Mouse (Mus musculus) NIH3T3 (cell line): ENCODE data around the gene Ints4.

Source experiments
- DNase-seq: peaks from one replicate; pipeline ENCODE4 v3.0.0-alpha.2; 2012; ENCODE audit warnings: low read depth

The Ints4 gene

GRCm38 (mm10) chr7:97536571-97536970 is 55.8 kb downstream of the Ints4 start:
- DNase-seq = no peak

- no peak for DNase-seq
Observed at GRCm38 (mm10) chr7:97546462-97546861, 65.7 kb downstream of the Ints4 start.

DNA sequence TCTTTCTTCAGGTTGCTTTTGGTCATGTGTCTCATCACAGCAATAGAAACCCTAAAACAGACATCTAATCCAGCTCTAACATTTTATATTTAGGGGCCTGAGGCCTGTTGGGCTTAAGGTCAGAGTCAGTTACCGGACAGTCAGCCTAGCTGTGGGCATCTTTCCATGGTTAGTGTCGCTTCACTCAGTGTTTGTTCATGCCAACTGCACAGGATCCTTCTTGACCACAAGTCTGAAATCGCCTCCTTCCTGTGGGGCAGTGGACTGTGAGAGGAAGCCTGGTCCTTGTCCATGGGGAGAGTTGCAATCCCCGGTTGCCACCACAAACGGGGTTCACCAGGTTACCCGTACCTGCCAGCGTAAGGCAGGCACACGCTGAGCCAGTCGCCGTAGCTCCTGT is 68.5 kb downstream of the Ints4 start:
- no peak for DNase-seq

- no peak for DNase-seq
Observed at GRCm38 (mm10) chr7:97550673-97551072, 69.9 kb downstream of the Ints4 start.

GRCm38 (mm10) chr7:97563576-97563975 is 82.8 kb downstream of the Ints4 start:
- DNase-seq = no peak

DNA sequence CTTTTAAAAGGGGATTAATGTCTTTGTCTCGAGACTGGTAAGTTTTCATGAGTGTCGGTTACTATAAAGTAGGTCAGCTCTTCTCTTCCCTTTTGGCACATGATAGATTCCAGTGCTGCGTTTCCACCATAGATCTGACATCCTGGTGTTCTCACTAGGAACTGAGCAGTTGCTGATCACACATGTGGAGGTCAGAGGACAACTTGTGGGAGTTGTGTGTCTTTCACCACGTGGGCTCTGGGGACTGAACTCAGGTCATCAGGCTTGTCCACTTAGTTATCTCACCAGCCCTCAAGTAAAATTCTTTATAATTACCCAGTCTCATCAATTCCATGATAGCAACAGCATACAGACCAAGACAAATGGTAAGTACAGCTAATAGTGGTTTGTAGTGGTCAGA is 88.6 kb downstream of the Ints4 start:
- no peak for DNase-seq

DNA sequence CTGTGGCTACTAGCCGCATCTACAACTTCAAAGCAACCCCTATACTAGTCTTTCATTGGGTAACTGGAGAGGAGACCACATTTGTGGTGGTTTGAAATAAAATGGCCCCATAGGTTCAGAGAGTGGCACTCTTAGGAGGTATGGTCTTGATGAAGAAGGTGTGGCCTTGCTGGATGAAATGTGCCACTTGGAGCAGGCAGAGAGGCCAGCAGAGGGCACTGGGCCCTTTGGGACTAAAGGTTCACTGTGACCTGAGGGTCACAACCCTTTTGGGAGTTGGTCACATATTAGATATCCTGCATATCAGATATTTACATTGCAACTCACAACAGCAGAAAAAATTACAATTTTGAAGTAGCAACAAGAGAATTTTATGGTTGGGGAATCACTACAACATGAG is 89.6 kb downstream of the Ints4 start:
- no peak for DNase-seq

DNA sequence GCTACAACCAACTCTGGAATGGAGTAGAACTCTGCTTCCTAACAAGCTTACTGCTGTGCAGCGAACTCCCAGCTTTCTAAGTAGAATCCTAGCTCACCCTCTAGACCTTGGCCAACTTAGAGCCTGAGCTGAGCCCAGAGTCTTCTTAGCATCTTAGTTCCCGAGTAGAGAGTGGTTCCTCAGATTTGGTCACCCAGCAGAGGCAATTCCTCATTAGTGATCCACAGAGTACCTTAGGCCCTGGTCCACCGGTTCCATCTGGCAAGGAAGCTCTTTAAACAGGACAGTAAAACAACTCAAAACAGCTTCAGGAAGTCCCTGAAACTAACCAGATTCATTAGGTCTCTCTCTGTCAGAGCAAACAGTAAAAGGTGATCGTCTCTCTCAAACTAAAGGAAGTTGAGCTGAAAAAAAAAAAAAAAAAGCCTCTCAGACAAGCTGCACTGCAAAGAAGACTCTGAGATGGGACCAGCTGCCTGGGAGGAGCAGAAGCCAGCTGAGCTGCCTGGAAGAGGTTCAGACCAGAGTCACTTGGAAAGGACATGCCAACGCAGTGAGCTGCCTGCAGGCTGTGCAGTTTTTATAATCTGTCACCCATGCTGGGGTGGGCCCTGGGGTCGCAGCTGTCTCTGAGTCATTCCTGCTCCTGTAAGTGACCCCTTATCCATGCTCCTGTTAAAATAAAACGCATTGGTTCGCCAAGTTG is 97.8 kb downstream of the Ints4 start:
- DNase-seq = peak; percentile 47

DNA sequence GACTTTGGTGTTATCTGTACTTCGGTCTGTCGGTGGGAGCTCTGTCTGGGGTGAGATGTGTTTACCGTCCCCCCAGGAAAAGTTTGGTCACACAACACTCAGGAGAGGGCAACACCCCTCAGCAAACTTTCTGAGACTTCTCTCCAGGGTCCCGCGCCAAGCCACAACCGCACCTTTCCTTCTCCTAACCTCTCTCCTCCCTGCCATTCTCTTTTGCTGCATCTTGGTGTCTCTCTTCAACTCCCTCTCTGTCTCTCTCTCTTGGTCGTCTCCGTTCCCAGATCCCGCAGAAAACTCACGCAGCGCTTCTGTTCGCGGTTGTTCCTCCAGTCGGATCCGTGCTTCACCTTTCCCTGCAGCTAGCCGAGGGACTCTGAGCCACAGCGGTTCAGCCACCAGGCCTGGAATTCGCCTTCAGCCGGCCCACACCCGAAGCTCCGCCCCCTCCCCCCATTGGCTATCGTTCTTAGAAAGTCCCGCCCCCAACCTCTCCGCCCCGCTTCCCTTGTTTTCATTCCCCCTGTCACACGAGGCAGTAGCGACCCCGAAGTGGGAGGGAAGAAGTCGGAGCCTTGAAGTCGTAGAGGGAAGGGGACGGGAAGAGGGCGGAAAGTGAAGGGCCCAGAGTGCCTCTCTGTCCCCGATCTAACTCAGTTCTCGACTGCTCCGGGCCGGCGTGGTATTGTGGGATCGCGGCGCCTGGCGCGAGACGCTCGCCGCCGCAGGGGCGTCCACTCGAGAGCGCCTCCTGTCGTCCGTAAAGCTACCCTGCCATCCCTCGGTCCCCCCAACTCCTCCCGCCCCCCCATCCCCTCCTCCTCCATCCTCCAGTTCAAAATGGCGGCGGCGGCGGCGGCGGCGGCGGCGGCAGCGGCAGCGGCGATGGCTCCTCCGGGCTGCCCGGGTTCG is 98.6 kb downstream of the Ints4 start, which contains the start of the genes Aamdc and Rsf1:
TSS of gene Aamdc (minus strand) at position 431 of the 909 bp plus-strand sequence.
TSS of gene Rsf1 (plus strand) at position 823 of the 909 bp plus-strand sequence.
- DNase-seq = peak; percentile 95

DNA sequence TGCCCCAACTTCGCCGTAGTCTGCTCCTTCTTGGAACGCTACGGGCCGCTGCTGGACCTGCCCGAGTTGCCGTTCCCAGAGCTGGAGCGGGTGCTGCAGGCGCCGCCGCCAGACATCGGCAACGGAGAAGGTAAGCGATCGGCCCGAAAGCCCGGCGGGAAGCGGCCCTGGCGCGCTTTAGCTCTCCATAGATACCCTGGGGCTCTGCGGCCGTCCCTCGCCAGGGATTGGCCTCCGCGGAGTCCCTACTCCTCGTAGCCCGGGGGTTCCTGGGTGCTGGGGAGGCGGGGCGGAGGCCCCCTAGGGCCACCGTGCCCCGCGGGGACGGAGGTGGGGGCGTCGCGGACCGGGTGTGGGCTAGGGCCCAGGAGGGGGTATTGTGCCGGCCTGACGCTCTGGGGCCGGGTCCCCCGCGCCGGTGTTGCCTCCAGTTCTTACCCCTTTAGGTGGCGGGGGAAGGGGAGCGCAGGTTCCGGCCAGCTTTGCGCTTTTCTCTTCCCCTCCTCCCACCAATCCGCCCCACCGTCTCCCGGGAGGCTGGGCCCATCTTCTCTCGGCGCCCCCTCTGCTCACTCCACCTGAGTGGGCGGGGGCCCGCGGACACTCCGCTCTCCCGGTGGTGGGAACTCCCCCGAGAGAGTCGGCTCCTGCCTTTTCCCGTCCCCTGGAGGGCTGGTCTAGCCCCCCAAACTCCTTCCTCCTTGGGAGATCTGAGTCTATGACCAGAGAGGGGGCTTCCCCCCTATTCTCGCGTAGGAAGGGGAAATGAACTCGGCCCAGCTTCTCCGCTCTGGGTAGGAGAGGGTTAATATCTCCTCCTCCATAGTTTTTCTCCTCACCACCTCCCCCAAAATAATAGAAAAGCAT is 99.5 kb downstream of the Ints4 start:
- peak; percentile 41 for DNase-seq

DNA sequence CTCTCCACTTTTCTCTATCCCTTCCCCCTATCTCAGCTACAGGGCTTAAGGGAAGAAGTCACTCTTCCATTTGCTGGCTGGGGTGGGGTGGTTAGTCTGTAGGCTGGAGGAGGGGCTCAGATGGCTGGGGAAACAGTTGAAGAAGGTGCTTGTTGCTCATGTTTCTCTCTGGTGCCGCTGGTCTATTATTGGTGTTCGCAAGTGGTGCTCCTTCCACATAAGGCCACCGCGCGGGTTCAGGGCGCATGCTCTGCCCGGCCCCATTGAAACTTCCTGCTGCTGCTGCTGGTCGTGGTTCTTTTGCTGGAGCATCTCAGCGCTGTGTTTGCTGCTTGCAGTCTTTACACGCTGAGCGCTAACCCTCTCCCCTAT is 100.1 kb downstream of the Ints4 start:
- DNase-seq = peak; percentile 85

DNA sequence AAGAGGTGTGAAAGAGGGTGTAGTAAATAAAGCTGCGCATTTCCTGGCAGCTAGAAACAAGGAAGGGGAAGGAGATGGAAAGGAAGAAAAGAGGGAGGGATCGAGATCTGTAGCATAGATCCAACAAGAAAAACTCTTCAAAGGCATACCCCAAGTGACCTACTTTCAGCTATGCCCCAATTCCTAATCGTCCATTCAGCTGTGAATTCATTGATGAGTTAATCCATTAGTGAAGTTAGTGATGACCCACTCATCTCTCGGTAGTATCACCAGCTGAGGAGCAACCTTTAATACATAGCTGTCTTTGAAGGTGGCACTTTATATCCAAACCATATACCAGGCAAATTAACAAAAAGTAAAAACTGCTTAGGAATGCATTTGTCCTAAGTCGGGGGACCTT is 107.8 kb downstream of the Ints4 start:
- no peak for DNase-seq

DNA sequence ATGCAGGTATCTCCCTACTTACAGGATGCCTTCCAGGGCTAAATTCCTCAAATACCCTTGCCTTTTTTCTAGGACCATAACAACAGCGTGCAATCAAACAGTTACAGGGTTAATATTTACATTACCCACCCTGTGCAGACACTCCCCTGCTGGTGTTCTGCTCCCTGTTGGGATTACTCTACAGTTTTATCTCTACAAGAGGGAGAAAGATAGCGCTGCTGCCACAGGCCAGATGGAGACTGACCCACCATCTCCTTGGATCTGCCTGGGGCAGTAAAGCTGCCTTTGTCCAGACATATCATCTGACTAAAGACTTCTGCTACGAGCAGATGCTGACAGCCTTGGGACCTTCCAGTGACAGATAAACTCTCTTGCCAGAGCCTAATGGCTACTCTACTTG is 109.7 kb downstream of the Ints4 start:
- no peak for DNase-seq
